Mouse (Mus musculus) hindlimb bud, embryonic 11.5 days (tissue): ENCODE results near the gene Cldn15.
"Not testable (repeated sequence)": the region's sequence is repeated elsewhere in the genome, so short reads cannot be mapped to it uniquely, and the experiment has no call there.

Source experiments
- DNase-seq: peaks from one replicate; pipeline ENCODE4 v3.0.0-alpha.2; 2012; ENCODE audit warnings: low read depth, low spot score; ENCODE audit errors: extremely low spot score

Gene Cldn15

DNA sequence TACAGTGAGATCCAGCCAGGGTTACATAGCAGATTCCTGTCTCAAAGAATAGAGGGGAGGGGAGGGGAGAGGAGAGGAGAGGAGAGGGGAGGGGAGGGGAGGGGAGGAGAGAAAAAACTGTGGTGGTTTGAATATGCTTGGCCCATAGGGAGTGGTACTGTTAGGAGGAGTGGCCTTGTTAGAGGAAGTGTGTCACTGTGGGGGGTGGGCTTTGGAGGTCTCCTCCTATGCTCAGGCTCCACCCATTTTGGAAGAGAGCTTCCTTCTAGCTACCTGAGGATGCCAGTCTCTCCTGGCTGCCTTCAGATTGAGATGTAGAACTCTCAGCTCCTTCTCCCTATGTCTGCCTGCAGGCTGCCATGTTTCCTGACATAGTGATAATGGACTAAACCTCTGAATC lies 18.5 kb upstream of the Cldn15 start:
- DNase-seq, result no peak

DNA sequence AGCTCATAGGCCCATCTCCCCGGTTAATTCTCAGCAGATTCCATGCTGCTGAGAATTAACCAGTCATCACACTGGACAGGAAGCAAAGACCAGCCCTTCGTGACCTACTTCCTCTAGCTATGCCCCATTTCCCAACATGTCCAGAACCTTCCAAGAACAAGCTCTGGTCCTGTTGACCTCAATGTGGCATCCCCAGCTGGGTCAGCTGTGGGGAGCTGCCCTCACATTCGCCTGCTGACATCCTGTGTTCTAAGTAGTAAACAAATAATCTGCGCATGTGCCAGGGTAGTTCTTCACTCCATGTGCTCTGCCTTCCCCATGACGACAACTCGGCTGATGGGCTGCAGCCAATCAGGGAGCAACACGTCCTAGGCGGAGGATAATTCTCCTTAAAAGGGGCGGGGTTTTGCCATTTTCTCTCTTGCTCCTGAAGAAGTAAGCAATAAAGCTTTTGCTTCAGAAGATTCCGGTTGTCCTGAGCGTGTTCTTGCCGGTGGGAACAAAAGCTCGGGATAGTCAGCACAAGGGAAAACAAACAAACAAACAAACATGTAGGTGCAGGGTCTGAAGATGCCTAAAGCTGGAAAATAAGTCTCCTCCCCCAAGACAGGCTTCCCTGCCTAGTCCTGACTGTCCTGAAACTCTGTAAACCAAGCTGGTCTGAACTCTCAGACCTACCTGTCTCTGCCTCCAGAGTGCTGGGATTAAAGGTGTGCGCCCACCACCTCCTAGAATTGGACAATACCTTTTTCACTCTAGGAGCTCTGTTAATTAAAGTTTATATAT lies 16.7 kb upstream of the Cldn15 start:
- DNase-seq, result not testable (repeated sequence)

- DNase-seq, result no peak
These were observed 15.9 kb upstream of the Cldn15 start for GRCm38 (mm10) chr5:136950521-136950920.

DNA sequence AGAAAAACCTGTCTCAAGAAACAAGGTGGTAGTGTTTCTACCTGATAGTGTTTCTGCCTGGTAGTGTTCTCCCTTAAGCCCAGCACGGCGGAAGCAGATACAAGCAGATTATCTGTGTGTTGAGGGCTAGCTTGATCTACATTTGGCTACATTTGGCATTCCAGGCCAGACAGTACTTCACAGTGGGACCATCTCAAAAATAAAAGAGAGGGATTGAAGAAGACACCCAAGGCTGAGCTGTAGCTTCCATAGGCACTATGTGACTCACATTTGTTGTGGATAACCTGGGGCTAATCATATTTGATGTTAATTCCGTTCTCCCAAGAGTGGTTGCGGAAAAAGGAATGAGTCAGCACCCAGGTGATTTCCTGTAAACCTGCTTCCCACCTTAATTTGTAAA lies 14.3 kb upstream of the Cldn15 start:
- no peak for DNase-seq

DNA sequence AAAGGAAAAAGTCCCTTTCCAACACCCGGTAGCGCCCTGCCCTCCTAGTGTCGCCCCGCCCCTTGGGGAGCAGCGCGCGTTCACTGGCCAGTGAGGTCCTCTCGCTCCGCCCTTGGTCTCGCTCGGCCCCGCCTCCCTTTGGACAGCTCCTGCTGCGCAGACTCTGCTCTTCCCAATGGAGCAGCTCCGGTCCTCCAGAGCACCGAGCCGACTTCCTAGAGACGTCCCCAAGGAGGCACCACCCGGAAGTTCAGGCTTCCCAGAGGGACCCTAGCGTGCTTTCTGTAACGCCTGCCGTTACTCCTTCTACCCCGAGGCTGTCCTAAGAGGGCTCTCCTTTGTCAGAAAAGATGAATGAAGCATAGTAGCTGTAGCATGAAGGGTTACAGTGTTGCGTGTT lies 13.4 kb upstream of the Cldn15 start, which contains the start of gene Fis1:
Fis1 (plus strand) TSS at position 261 of the 400 bp plus-strand sequence.
- DNase-seq, result peak; percentile 89

DNA sequence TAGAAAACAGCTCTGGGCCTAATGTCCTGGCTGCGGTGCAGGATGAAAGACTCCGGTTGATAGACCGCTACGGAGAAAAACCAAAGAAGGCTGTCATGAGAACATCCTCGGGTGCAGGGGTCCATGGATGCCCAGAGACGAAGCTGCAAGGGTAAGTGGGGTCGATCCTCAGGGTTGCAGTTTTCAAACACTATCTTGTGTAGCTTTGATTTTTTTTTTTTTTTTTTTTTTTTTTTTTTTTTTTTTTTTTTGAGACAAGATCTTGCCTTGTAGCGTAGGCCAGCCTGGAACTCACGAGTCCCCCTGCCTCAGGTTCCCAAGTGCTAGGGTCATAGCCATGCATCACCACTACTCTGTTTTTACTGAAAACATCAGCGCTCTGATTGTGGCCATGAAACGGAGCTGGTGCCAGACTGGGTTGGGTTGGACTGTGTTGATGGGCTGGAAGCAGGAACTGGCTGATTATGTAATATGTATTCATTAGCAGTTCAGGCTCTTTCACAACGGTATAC lies 12.9 kb upstream of the Cldn15 start:
- DNase-seq, result no peak

- no peak for DNase-seq
These were observed 10.8 kb upstream of the Cldn15 start for GRCm38 (mm10) chr5:136955622-136956021.

GRCm38 (mm10) chr5:136957250-136957649 lies 9.2 kb upstream of the Cldn15 start:
- no peak for DNase-seq

DNA sequence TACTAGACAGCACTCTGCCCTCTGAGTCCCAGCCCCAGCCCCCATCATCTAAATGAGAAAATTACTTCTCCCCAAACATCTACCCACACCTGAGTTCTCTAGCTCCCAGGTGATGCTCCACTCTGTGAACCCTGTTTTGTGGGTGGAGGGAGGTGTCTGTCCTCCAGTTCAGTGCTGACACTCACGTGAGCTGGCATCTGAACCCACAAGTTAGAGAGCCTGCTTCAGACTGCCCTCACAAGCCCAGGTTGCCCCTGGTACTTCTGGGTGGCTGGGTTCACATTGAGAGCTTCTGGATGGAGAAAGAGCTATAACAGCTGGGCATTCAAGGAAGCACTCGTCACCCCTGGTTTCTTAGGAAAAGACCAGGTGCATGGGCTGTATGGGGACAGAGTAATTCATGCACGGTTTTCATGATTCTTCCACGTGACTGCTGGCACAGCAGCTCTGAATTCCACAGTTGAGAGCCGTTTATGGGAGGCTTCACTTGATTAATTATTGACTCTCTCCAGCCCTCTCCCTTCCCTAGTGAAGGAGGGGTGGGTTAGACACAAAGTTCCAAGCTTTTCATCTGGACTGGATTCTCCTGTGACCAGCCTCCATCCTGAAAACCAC lies 7.3 kb upstream of the Cldn15 start:
- no peak for DNase-seq

DNA sequence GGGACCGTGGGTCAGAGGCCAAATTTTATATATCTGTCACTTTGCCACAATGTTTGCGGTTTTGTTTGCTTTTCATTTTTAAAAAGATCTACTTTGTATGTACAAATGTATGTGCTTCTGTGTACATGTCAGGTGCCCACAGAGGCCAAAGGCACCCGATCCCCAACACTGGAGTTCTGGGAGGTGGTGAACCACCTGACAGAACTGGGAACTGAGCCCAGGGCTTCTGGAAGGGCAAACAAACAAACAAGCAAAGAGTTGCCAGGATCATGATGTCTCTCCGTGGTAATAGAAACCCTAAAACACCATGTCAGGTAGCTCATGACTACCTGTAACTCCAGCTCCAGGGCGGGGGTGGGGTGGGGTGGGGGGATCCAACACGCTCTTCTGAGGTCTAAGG lies 6.4 kb upstream of the Cldn15 start:
- no peak for DNase-seq

DNA sequence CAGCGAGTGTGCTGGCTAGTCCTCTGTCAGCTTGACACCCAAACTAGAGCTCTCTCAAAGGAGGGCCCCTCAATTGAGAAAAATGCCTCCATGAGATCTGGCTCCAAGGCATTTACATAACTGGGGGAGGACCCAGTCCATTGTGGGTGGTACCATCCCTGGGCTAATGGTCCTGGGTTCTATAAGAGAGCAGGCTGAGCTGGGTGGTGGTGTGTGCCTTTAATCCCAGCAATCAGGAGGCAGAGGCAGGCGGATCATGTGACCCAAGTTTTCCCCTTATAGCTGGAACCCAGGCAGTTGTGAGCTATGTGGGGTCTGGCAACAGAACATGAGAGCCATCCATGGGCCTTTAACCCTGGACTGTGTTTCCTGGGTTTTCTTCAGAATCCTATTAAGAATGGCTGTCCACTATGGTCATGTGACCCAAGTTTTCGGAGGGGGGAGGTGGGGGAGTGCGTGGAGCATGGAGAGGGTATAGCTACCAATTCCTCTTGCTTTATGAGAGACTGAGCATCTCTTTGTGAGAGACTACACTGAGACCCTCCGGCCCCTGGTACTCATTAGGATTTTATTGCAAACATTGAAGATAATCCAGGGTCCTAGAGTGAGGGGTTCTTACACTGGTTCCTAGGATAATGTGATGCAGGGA lies 5.0 kb upstream of the Cldn15 start:
- DNase-seq, result no peak

GRCm38 (mm10) chr5:136961983-136962461 lies 4.4 kb upstream of the Cldn15 start:
- peak; percentile 64 for DNase-seq

DNA sequence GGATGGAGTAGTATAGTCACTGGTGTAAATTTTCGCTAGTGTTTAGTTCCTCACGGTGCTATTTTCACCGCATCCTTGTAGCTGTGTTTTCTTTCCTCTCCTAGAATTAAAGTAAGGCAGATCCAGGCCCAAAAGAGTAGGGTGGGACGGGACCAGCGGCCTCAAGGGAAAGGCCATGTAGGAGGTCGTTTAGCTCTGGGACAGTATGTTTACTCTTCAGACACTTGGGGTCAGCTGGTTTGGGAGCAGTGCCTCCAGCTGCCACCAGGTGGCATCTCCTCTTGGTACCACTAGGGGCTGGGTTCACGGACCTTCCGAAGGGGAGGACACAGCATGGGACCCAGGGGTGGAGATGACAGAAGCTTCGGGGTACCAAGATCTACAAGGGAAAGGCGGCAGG lies 3.9 kb upstream of the Cldn15 start:
- DNase-seq, result peak; percentile 61

- no peak for DNase-seq
These were observed 3.4 kb upstream of the Cldn15 start for GRCm38 (mm10) chr5:136962966-136963540.

DNA sequence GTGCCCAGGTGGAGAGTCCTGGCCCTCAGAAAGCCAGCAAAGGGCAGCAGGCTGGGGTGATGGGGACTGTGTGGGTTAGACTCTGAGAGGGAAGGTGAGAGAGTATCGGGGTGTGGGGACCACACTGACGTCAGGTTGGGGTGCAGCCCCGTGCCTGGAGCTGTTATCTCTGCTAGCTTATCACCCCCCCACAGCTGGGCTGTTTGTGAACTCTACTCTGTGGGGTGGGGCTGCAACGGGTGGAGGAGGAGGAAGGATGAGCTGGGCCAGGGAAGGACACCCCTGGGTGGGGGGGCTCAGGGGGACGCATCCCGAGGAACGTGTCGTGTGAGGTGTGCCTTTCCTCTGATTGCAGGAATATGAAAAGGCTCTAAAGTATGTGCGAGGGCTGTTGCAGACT lies 1.2 kb upstream of the Cldn15 start:
- no peak for DNase-seq

DNA sequence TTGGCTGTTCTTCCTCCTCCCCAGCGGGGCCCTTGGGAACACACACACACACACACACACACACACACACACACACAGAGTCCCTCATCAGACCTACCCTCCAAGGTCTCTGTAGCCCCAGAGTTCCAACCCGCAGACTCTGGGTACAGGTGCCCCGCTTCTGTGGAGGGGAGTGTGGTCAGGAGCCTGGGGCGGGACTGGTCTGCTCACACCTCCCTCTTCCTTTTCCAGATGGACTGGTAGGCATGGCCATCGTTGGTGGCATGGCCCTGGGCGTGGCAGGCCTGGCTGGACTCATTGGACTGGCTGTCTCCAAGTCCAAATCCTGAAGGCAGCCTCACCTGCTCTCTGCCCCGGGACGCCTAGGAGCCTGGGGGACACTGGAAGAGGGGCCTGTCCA lies 730 bp upstream of the Cldn15 start:
- no peak for DNase-seq

DNA sequence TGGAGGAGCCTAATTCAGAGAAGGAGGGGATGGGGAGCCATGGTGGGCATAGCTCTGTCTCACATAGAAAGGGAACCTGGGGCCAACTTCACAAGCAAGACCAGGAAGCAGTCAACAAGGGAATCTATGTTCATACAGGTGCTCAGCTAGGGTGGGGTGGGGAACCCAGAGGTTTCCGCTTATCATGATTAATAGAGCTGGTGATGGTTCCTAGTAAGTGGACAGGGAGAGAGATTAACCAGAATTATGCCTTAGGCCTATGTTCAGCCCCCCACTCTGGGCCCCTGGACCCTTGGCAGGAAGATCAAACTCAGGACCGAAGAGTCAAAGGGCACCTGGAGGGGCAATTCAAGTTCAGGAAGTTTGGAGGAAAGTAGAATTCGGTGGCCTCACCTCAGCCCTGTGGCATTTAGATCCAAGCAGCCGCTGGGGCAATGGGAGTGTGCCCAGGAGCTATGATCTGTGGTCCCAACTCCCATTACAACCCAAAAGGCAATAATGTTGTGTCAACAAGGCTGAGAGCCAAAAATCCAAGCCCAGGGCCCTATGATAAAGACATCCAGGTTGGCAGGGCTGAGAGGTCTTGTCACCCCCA lies 542 bp downstream of the Cldn15 start:
- DNase-seq, result no peak

DNA sequence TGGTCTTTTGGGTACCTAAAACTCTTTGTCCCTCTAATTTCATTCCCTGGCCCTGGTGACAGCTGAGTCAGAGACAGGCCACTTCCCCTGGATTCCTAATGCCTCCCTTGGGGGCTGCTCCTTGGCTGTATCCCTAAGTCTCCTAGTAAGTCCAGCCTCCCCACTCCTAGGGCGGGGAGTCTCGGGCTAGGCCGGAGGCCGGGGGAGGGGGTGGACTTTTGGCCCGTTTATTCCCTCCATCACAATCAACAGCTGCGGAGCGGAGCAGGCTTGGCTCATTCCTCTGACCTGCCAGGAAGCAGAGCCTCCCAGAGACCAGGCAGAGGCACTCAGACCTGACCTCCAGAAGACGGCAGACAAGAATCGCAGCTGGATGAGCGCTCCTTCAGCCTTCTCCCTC lies 1.2 kb downstream of the Cldn15 start:
- no peak for DNase-seq

DNA sequence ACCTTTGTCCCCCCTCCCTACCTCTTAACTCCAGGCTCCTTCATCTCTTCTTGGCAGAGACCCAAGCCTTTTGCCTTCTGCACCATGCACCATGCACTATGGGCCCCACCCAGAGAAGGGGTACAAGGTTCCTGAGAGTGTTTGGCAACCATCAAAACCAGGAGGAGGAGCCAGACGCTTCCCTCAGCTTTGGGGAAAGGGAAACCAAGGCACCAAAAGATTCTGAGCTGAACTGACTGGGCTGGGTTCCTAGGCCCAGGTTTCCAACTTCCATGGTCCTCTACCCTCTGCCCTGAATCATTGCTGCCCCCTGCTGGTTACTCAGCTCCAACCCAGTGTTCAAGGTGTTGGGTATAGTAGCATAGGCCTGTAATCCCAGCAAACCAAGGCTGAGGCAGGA lies 4.3 kb downstream of the Cldn15 start:
- no peak for DNase-seq

GRCm38 (mm10) chr5:136973670-136974069 lies 7.3 kb downstream of the Cldn15 start:
- DNase-seq, result no peak

DNA sequence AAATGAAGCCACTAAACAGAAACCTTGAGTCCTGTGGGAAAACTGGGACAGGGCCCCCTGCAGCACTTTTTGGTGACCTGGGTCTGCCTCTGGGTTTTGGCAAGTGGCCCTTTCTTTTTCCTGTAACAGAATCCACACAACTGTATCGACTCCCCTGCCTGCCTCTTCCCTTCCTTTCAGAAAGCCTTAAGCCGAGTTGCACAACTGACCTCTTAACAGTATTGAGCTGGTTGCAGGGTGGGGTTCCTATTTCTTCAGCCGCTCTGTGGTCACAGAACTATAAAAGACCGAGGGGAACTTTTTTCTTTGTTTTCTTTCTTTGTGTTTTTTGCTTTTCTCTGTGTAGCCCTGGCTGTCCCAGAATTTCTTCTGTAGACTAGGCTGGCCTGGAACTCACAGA lies 11.4 kb downstream of the Cldn15 start:
- DNase-seq, result no peak
